Mouse (Mus musculus) hematopoietic stem cell, adult 5-6 weeks (primary cell): ENCODE results near the gene Zfp710. TPM values are rescaled to one million over a fixed set of nuclear protein-coding genes. Genes with fewer than 3 reads are reported as not detected.

Source experiments
- ATAC-seq, 2 experiments: fragments of 125-278 bp in 1 of 2; replicated peaks in 1 of 2; 2 replicates each; pipeline ENCODE4 v1.8.0; 2016 to 2017; ENCODE audit warnings: inconsistent platforms in 2 of 2, mild to moderate bottlenecking in 2 of 2, moderate number of reproducible peaks in 2 of 2, low read depth in 1 of 2, moderate TSS enrichment in 1 of 2; ENCODE audit not compliant: low FRiP score in 2 of 2, poor library complexity in 2 of 2, severe bottlenecking in 2 of 2, insufficient read depth in 1 of 2, low TSS enrichment in 1 of 2
- total RNA-seq: library from RNA; stranded (forward); fragments of 172-1452, 232-1000 nt; gene quantifications from 2 replicates; pipeline ENCODE4 v1.2.3, GENCODE M21; 2017

The Zfp710 gene
- total RNA-seq, 1 experiment from 2014 or later = 19.7 TPM

DNA sequence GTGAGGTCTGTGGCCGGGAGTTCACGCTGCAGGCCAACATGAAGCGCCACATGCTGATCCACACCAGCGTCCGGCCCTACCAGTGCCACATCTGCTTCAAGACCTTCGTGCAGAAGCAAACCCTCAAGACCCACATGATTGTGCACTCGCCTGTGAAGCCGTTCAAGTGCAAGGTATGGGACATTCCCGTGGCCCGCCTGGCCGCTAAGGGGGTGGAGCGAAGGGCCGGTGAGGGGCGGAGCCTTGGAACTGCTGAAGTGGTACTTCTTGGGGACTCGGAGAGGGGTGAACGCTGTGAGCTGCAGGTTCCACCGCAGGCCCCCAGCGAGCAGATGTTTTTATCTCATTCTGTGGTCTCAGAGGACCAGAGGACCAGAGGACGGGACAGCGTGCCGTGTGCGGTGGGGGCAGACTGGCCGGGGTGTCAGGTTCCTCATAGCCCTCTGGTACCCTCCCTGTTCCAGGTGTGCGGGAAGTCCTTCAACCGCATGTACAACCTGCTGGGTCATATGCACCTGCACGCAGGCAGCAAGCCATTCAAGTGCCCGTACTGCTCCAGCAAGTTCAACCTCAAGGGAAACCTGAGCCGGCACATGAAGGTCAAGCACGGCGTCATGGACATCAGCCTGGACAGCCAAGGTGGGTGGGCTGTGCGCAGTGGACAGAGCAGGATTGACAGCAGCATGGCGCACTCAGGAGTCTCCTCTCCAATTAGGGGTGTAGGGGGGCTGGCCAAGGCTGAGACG is 61.5 kb downstream of the Zfp710 start:
- no peak for ATAC-seq

- ATAC-seq = no peak
These were observed 63.6 kb downstream of the Zfp710 start for GRCm38 (mm10) chr7:80088191-80088590.

- ATAC-seq = no peak
These were observed 65.8 kb downstream of the Zfp710 start for GRCm38 (mm10) chr7:80090191-80091003.

DNA sequence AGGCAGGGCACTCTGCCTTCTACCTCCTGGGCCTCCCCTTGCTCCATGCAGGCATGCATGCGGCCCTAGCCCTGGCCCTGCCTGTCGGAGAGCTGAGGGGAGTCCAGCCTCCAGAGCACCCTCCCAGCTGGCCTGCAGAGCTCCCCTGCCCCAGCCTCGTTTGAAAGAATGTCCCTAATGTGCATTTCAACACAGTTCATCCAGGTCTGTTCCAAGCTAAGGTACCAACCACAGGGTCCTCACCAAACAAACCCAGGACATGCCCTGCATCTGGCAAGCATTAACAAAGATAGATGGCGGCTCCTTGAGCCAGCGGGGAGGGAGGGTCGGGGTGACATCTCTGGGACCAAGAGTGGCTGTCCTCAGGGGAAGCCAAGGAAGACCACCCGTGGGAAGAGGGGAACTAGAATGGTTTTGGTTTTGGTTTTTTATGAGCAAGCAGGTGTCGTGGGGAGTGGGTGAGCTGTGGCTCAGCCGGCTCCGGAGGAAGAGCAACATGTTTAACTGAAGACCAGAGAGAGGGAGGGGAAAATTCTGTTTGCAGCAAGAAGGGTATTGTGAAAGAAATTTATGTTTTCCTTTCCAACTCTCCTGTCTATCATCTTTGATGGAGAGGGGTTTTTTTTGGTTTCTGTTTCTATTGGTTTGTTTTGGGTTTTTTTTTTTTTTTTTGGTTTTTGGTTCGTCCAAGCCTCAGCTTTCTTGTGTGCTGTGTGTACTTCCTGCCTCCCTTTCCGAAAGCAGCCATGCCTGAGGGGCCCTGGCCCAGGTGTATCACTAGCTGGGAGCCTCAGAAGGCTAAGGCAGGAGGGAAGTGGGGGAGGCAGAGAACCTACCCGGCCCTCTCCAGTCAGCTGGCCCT is 66.6 kb downstream of the Zfp710 start:
- peak; percentile 42 to 50; a peak in 3 of 4 replicates for ATAC-seq

DNA sequence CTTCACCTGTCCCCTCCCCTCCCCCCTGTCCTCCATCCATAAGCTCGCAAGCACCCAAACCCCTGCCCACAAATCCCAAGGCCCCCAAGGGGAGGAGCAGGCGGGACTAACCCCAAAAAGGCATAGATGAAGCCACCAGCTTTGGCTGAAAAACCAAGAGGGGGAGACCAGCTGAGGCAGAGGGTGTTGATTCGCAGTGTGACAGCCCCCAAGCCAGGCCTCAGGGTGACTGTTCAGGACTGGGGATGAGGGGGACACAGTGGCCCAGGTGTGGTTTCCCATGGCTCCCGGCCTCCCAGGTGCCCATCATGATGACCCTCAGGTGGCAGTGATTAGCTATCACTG is 67.2 kb downstream of the Zfp710 start:
- no peak for ATAC-seq

DNA sequence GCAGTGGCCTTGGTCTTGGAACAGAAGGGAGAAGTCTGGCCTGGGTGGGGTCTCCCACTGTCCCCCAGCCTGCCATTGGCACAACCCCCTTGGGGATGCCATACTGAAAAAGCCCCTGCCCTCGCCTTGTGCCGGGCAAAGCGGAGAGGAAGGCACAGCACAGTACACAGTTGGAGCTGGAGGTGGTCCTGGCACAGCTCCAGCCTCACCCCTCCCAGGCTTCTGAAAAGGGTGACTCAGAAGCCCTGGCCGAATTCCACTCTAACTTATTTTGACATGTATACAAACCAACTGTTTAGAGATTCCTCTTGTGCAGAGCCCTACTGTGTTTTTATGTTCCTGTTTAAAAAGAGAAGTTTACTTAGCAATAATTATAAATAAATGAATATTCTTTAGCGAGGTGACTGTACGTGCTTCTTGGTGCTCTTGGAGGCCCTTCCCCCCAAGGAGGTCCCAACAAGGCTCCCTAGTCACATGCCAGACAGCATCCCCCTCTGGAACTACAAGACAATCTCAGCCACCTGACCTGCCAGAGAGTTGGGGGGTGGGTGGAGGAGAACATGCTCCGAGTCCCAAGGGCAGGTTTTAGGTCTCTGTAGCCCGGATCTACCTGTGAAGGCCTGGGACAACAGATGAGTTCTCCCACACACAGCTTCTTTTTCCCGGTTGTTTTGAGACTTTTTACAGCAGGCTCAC is 67.9 kb downstream of the Zfp710 start:
- no peak for ATAC-seq

GRCm38 (mm10) chr7:80094481-80094880 is 69.9 kb downstream of the Zfp710 start:
- ATAC-seq = no peak

- ATAC-seq = no peak
These were observed 71.1 kb downstream of the Zfp710 start for GRCm38 (mm10) chr7:80095598-80096309.

- ATAC-seq = no peak
These were observed 73.9 kb downstream of the Zfp710 start for GRCm38 (mm10) chr7:80098389-80098976.

DNA sequence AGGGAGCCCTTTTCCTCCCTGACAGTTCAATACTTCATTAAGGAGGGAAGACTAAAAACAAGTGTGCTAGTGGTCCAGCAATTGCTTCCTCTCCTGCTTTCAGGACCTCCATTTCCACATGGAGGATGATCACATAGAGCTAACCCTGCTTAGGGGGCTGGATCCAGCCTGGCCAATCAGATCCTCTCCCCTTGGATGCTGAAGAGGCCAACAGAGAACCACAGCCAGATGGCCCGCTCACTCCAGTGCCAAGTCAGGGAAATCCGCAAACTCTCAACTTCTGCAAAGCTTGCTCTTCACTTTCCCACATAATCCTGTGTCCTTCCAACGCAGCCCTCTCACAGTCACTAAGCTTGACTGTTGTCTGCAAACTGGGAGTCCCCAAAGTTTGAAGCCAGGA is 78.7 kb downstream of the Zfp710 start:
- no peak for ATAC-seq

DNA sequence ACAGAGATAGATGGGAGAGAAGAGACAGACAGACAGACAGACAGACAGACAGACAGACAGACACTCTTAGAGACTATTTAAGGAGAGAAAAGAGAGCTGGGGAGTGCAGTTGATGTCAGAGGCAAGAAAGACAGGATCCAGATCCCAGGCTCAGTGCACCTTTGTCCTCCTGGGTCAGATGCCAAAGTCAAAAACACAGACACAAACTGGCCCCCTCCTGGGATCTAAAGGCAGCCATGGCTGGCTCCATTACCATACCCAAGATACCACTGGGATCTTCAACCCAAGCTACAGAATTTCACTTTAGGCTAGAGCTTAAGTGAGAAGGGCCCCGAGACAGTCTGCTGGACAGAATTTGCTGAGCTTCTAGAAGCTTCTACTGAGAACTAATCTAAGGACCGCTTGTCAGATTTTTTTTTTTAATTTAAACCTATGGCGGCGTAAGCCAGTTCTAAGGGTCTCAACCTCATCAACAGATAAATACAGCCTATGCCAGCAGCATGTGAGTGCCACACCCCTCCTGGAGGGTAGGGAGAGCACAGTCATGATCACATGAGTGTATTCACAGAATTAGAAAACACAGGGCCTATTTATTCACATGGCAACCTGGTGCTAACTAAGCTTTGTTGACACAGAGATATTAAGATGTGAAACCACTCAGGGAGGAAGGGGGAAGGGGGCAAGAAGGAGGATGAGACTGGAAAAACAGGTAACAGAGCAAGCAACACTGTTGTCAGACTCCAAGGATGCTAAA is 81.2 kb downstream of the Zfp710 start:
- ATAC-seq = no peak

DNA sequence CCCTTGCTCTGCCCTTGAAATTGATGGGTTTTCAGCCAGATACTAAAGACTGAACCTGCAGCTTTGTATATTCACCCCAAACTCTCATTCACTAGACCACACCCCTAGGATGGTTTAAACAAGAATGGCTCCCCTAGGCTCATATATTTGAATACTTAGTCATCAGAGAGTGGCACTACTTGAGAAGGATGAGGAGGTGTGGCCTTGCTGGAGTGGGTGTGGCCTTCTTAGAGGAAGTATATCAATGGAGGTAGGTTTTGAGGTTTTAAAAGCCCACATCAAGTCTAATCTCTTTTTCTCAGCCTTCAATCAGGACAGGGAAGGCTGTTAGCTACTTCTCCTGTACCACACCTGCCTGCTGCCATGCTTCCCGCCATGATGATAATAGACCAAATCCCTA is 81.8 kb downstream of the Zfp710 start:
- no peak for ATAC-seq

DNA sequence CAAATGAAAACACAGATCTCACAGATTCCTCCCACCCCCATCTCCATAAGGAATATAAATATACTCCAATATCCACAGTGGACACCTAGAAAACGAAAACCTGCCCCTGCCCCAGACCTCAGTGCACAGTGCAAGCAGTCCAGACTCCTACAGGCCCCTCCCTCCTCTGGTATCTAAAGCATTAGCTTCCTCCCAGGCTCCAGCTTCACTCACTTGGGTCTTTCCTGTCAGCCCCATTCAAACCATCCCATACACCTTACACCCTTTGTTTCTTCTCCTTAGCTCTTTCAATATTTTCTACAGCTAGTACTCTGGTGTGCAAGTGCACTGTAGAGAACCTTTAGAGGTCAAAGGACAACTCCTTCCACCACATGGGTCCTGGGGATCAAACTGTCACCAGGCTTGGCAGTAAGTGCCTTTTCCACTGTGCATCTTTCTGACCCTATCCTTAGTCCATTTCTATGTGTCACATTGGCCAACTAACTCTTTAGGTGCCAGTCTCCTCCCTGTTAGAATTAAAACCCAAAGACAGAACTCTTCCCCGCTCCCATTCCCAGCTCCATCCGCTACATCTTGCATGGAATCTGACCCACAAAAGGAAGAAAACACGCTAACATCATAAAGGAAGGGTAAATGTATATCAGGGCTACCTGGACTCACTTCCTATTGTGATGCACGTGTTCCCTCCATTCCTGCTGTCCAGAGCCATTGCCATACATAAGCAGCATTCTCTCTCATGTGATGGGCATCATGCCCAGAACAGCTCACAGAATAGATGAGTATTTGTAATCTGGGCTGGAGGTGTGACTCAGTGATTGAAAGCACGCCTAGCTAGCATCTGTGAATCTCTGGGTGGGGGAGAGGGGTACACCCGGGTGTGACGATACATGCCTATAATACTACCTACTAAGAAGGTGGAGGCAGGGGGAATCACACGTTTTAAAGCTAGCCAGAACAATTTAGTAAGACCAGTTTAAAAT is 86.7 kb downstream of the Zfp710 start:
- ATAC-seq = no peak

DNA sequence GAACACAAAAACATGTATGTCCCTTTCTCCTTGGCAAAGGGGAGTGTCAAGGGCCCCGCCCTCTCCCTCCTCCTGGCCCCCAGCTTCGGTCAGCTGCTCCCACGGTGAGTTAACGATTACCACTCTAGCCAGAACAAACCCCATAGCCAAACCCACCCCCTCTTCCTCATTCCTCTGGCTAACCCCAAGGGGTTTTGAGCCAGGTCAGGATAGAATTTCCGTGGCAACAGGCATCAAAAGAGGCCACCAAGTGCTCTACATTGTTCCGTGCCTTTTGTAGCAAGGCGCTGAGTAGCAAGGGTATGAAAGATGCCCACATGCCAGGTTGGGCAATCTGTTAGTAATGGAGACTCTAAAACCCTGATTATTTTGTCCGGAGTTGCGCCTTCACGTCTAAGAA is 89.4 kb downstream of the Zfp710 start:
- no peak for ATAC-seq
